ENCODE assay signal across 14 mouse cellular contexts in the genomic region with DNA sequence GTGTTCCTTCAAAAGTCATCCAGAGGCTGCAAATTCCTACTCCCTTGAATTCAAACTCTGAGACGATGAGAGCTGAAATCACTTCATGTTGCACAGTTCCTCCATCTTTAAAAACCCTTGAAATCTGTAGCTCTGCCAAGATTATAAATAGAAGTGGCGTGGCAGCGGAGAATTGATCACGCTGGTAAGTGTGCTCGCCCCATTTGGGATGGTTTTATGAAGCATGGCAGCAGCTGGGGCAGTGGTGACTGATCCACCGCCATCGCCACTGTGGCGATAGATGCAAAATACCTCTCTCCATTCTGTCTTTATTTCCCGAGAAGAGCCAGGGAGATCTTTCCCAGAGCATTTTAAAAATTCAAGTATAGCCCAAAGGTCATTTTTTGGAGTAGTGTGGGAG.
DNase-seq lines count a peak whose midpoint lies in the region; ATAC-seq and TF ChIP-seq lines count a peak whose summit lies in the region.
"Had no signal": no experiment of that assay in that cellular context is flagged by ENCODE, and none has a peak within 500 bp of the region (broad histone marks: within the 10 kb centered on the region; RNA-seq: fewer than 3 reads in every experiment).

No protein-coding gene starts in this region.

- no peak for TF ChIP-seq POLR2A in heart, adult 2 months (IDR thresholded peaks at IDR 0.05; ENCODE audit: insufficient read depth, low read depth, low read length)

- H3K9ac ChIP-seq in heart, adult 2 months (ENCODE audit: low read depth, low read length): no peak overlapping the region
- H3K9ac ChIP-seq in heart, embryonic 11.5 days (ENCODE audit: low read depth, low read length): no peak overlapping the region
- no peak overlapping the region for H3K9ac ChIP-seq in midbrain, embryonic 14.5 days (replicated peaks; ENCODE audit: low read length)
- no peak overlapping the region for H3K9ac ChIP-seq in midbrain, embryonic 11.5 days (ENCODE audit: low read length)
- no peak overlapping the region for H3K9ac ChIP-seq in neural tube, embryonic 14.5 days (replicated peaks; ENCODE audit: low read depth, low read length)
- no peak overlapping the region for H3K9ac ChIP-seq in intestine, embryonic 15.5 days
- H3K9ac ChIP-seq: embryonic facial prominence, embryonic 13.5 days; lung, embryonic 15.5 days had no signal

- intact Hi-C loops in heart, adult 2 months (cut with DNase I): no loop called here
- intact Hi-C loops in heart, postnatal 10 days (cut with DNase I): no loop called here

- H3K27ac ChIP-seq in heart, adult 2 months: peak overlapping the region; percentile 41
- no peak overlapping the region for H3K27ac ChIP-seq in heart, embryonic 11.5 days (ENCODE audit: low read depth, low read length)
- H3K27ac ChIP-seq in midbrain, embryonic 14.5 days (replicated peaks; ENCODE audit: low read depth, low read length): no peak overlapping the region
- no peak overlapping the region for H3K27ac ChIP-seq in midbrain, embryonic 11.5 days (ENCODE audit: low read depth, low read length)
- H3K27ac ChIP-seq in neural tube, embryonic 14.5 days (ENCODE audit: low read depth, low read length): 0 out of 2 replicates have a peak overlapping the region, but pooled peaks have one; percentile 12
- H3K27ac ChIP-seq in intestine, embryonic 15.5 days: no peak overlapping the region
- H3K27ac ChIP-seq: embryonic facial prominence, embryonic 13.5 days; forebrain, embryonic 10.5 days; lung, embryonic 15.5 days had no signal

- peaks cover 4% of the 10 kb centered on the region for H3K4me1 ChIP-seq in heart, adult 2 months (ENCODE audit: control insufficient read depth, insufficient read depth, low read length)
- peaks cover 13% of the 10 kb centered on the region; the same call in 1 of the 2 replicates for H3K4me1 ChIP-seq in heart, embryonic 11.5 days (ENCODE audit: control insufficient read depth, insufficient read depth, low read length)
- H3K4me1 ChIP-seq in midbrain, embryonic 14.5 days (ENCODE audit: control insufficient read depth, insufficient read depth, low read length): peaks cover 10% of the 10 kb centered on the region
- 0 out of 2 replicates have a peak, but pooled peaks cover 2% of the 10 kb centered on the region for H3K4me1 ChIP-seq in midbrain, embryonic 11.5 days (ENCODE audit: control insufficient read depth, insufficient read depth, low read length)
- H3K4me1 ChIP-seq in neural tube, embryonic 14.5 days (ENCODE audit: control insufficient read depth, insufficient read depth, low read length): 0 out of 2 replicates have a peak, but pooled peaks cover 7% of the 10 kb centered on the region
- H3K4me1 ChIP-seq in intestine, embryonic 15.5 days (replicated peaks): peaks cover 3% of the 10 kb centered on the region; the same call in 1 of the 2 replicates

- H3K27me3 ChIP-seq in heart, adult 2 months (ENCODE audit: control insufficient read depth, insufficient read depth, low read length): no peaks in the 10 kb centered on the region
- no peaks in the 10 kb centered on the region for H3K27me3 ChIP-seq in heart, embryonic 11.5 days (ENCODE audit: control insufficient read depth, insufficient read depth, low read length)
- no peaks in the 10 kb centered on the region for H3K27me3 ChIP-seq in midbrain, embryonic 14.5 days (ENCODE audit: control insufficient read depth, insufficient read depth, low read length)
- no peaks in the 10 kb centered on the region; the same call in 1 of the 2 replicates for H3K27me3 ChIP-seq in midbrain, embryonic 11.5 days (ENCODE audit: control insufficient read depth, insufficient read depth, low read length)
- H3K27me3 ChIP-seq in neural tube, embryonic 14.5 days (ENCODE audit: control insufficient read depth, insufficient read depth, low read length): no peaks in the 10 kb centered on the region
- H3K27me3 ChIP-seq in intestine, embryonic 15.5 days (replicated peaks): no peaks in the 10 kb centered on the region
- H3K27me3 ChIP-seq: embryonic facial prominence, embryonic 13.5 days; lung, embryonic 15.5 days had no signal

- WGBS in heart, adult 2 months: 62% methylated on average over 9 of the region's 9 CpGs
- 69% methylated on average over 9 of the region's 9 CpGs for WGBS in heart, embryonic 11.5 days (ENCODE audit: insufficient replicate concordance)
- WGBS in midbrain, embryonic 14.5 days: 65% methylated on average over 9 of the region's 9 CpGs
- 81% methylated on average over 9 of the region's 9 CpGs for WGBS in midbrain, embryonic 11.5 days
- 30% methylated on average over 9 of the region's 9 CpGs for WGBS in neural tube, embryonic 14.5 days
- 74% methylated on average over 9 of the region's 9 CpGs for WGBS in intestine, embryonic 15.5 days

- no peak for TF ChIP-seq CTCF in heart, adult 2 months (IDR thresholded peaks at IDR 0.05)

- TF ChIP-seq EP300 in heart, adult 2 months (IDR thresholded peaks at IDR 0.05; ENCODE audit: insufficient read depth, low read depth, low read length): no peak

- H3K4me3 ChIP-seq in heart, adult 2 months: no peak overlapping the region
- no peak overlapping the region for H3K4me3 ChIP-seq in heart, embryonic 11.5 days (ENCODE audit: low read depth, low read length)
- H3K4me3 ChIP-seq in midbrain, embryonic 14.5 days (replicated peaks; ENCODE audit: low read depth, low read length): no peak overlapping the region
- no peak overlapping the region for H3K4me3 ChIP-seq in midbrain, embryonic 11.5 days (ENCODE audit: low read depth, low read length)
- H3K4me3 ChIP-seq in neural tube, embryonic 14.5 days (ENCODE audit: low read depth, low read length): no peak overlapping the region
- H3K4me3 ChIP-seq in intestine, embryonic 15.5 days (replicated peaks): no peak overlapping the region
- H3K4me3 ChIP-seq: embryonic facial prominence, embryonic 13.5 days; forebrain, embryonic 10.5 days; lung, embryonic 15.5 days had no signal

- no peaks in the 10 kb centered on the region for H3K9me3 ChIP-seq in heart, embryonic 11.5 days (replicated peaks; ENCODE audit: control insufficient read depth, low read length)
- H3K9me3 ChIP-seq in midbrain, embryonic 14.5 days (ENCODE audit: control insufficient read depth, low read length): no peaks in the 10 kb centered on the region
- H3K9me3 ChIP-seq in midbrain, embryonic 11.5 days (ENCODE audit: control insufficient read depth, low read length): no peaks in the 10 kb centered on the region
- H3K9me3 ChIP-seq in neural tube, embryonic 14.5 days (ENCODE audit: control insufficient read depth, low read length): no peaks in the 10 kb centered on the region
- no peaks in the 10 kb centered on the region for H3K9me3 ChIP-seq in intestine, embryonic 15.5 days
- H3K9me3 ChIP-seq: embryonic facial prominence, embryonic 13.5 days; forebrain, embryonic 10.5 days; lung, embryonic 15.5 days had no signal

- ATAC-seq in heart, embryonic 11.5 days (replicated peaks; ENCODE audit: insufficient number of reproducible peaks, low FRiP score, low TSS enrichment): no peak
- no peak for ATAC-seq in midbrain, embryonic 14.5 days (ENCODE audit: low FRiP score, low TSS enrichment)
- no peak for ATAC-seq in midbrain, embryonic 11.5 days (ENCODE audit: low FRiP score)
- no peak for ATAC-seq in neural tube, embryonic 14.5 days (ENCODE audit: low read depth)
- ATAC-seq in intestine, embryonic 15.5 days: no peak
- ATAC-seq: intestine, postnatal 0 days had no signal

- H3K4me2 ChIP-seq in heart, embryonic 11.5 days: no peak overlapping the region
- no peak overlapping the region for H3K4me2 ChIP-seq in midbrain, embryonic 14.5 days (ENCODE audit: low read length)
- no peak overlapping the region for H3K4me2 ChIP-seq in midbrain, embryonic 11.5 days
- peak overlapping the region; percentile 37; the same call in 1 of the 2 replicates for H3K4me2 ChIP-seq in neural tube, embryonic 14.5 days (ENCODE audit: low read depth, low read length)
- no peak overlapping the region for H3K4me2 ChIP-seq in intestine, embryonic 15.5 days (replicated peaks)
- H3K4me2 ChIP-seq: embryonic facial prominence, embryonic 13.5 days; lung, embryonic 15.5 days had no signal

- H3K36me3 ChIP-seq in heart, adult 2 months (ENCODE audit: control insufficient read depth, insufficient read depth, low read length): peaks cover 1% of the 10 kb centered on the region; the same call in 1 of the 2 replicates
- H3K36me3 ChIP-seq in heart, embryonic 11.5 days (ENCODE audit: control insufficient read depth, insufficient read depth, low read length): no peaks in the 10 kb centered on the region
- H3K36me3 ChIP-seq in midbrain, embryonic 14.5 days (ENCODE audit: control insufficient read depth, insufficient read depth, low read length): no peaks in the 10 kb centered on the region
- no peaks in the 10 kb centered on the region for H3K36me3 ChIP-seq in midbrain, embryonic 11.5 days (ENCODE audit: control insufficient read depth, insufficient read depth, low read length)
- no peaks in the 10 kb centered on the region for H3K36me3 ChIP-seq in neural tube, embryonic 14.5 days (ENCODE audit: control insufficient read depth, insufficient read depth, low read length)
- no peaks in the 10 kb centered on the region for H3K36me3 ChIP-seq in intestine, embryonic 15.5 days
- H3K36me3 ChIP-seq: embryonic facial prominence, embryonic 13.5 days; forebrain, embryonic 10.5 days; lung, embryonic 15.5 days had no signal

- DNase-seq in heart, adult 2 months: peak in 1 of 2 experiments; percentile 13
- DNase-seq in midbrain, embryonic 14.5 days: peak; percentile 37
- DNase-seq in midbrain, embryonic 11.5 days (ENCODE audit: low spot score, missing footprints): no peak
- peak; percentile 31 to 51 for DNase-seq in heart, postnatal 10 days
- DNase-seq: cerebellum, adult 18-20 months; kidney, postnatal 10 days; liver had no signal

- no peaks in the 10 kb centered on the region for H3K79me2 ChIP-seq in heart, adult 2 months (replicated peaks; ENCODE audit: control insufficient read depth, insufficient read depth, low read length)

Comparison
In these comparisons a context has a peak if more than half of its experiments do, and no peak if none do; other contexts are left out.
1. H3K27ac ChIP-seq: peak in heart, adult 2 months (single experiment) and neural tube, embryonic 14.5 days (single experiment); none in heart, embryonic 11.5 days (single experiment), midbrain, embryonic 14.5 days (single experiment), midbrain, embryonic 11.5 days (single experiment) and intestine, embryonic 15.5 days (single experiment).